Mouse (Mus musculus): ENCODE measurements at regions not wholly inside any gene's neighbourhood (a gene's known extent, or its start where the extent isn't known, plus 50 kb on each side); places are given as distances from the start of the nearest gene placed in this dataset.

GRCm38 (mm10) chr10:46226837-46227402, 649.3 kb downstream of the Hace1 start:
- TF ChIP-seq CTCF (IDR thresholded peaks at IDR 0.05; ENCODE audit: extremely low read depth, insufficient read depth, low read length) (no peak), POLR2A (IDR thresholded peaks at IDR 0.05; ENCODE audit: extremely low read depth, insufficient read depth, low read length) (no peak)
